Mouse (Mus musculus): Measurements from ENCODE around the gene Cenpt.

Gene Cenpt

GRCm38 (mm10) chr8:105889756-105890465, 36.8 kb upstream of the Cenpt start:
- H3K9me3 ChIP-seq (ENCODE audit: low read length), result no peaks in the 10 kb centered on the region
- TF ChIP-seq NANOG (IDR thresholded peaks at IDR 0.05; ENCODE audit: borderline replicate concordance, low read length), result no peak
- TF ChIP-seq POU5F1 (IDR thresholded peaks at IDR 0.05; ENCODE audit: borderline replicate concordance, low read length), result no peak
- TF ChIP-seq CTCF (conservative IDR thresholded peaks at IDR 0.05; ENCODE audit: low read length), result no peak

GRCm38 (mm10) chr8:105880754-105881520, 27.9 kb upstream of the Cenpt start, which contains the start of gene Edc4:
TSS of gene Edc4 (plus strand) at chr8:105880881.
- H3K4me3 ChIP-seq (replicated peaks; ENCODE audit: low read length), result peak within 1 kb of the TSS; percentile 100
- TF ChIP-seq NANOG (IDR thresholded peaks at IDR 0.05; ENCODE audit: borderline replicate concordance, low read length) (no peak), CTCF (conservative IDR thresholded peaks at IDR 0.05; ENCODE audit: low read length) (no peak), POU5F1 (IDR thresholded peaks at IDR 0.05; ENCODE audit: borderline replicate concordance, low read length) (no peak)
- H3K36me3 ChIP-seq (ENCODE audit: insufficient read depth, low read length), result peaks cover 80% of the 10 kb centered on the region
- H3K4me1 ChIP-seq (replicated peaks; ENCODE audit: low read depth, low read length), result peaks cover 56% of the 10 kb centered on the region
- H3K27me3 ChIP-seq (ENCODE audit: insufficient read depth, low read length), result no peaks in the 10 kb centered on the region
- H3K9me3 ChIP-seq (ENCODE audit: low read length), result no peaks in the 10 kb centered on the region

More at GRCm38 (mm10) chr8:105889756-105890465, 36.8 kb upstream of the Cenpt start:
- no peaks in the 10 kb centered on the region for H3K27me3 ChIP-seq (ENCODE audit: insufficient read depth, low read length)
- peaks cover 83% of the 10 kb centered on the region for H3K36me3 ChIP-seq (ENCODE audit: insufficient read depth, low read length)
- H3K4me3 ChIP-seq (replicated peaks; ENCODE audit: low read length), result no peak overlapping the region
- peaks cover 47% of the 10 kb centered on the region for H3K4me1 ChIP-seq (replicated peaks; ENCODE audit: low read depth, low read length)

GRCm38 (mm10) chr8:105874301-105874700, 21.2 kb upstream of the Cenpt start:
- no peak overlapping the region for H3K4me3 ChIP-seq (replicated peaks; ENCODE audit: low read length)
- H3K27me3 ChIP-seq (ENCODE audit: insufficient read depth, low read length), result no peaks in the 10 kb centered on the region
- H3K4me1 ChIP-seq (replicated peaks; ENCODE audit: low read depth, low read length), result peaks cover 89% of the 10 kb centered on the region
- no peaks in the 10 kb centered on the region for H3K9me3 ChIP-seq (ENCODE audit: low read length)
- no peak for TF ChIP-seq POU5F1 (IDR thresholded peaks at IDR 0.05; ENCODE audit: borderline replicate concordance, low read length)
- no peak for TF ChIP-seq NANOG (IDR thresholded peaks at IDR 0.05; ENCODE audit: borderline replicate concordance, low read length)
- TF ChIP-seq CTCF (conservative IDR thresholded peaks at IDR 0.05; ENCODE audit: low read length), result no peak
- H3K36me3 ChIP-seq (ENCODE audit: insufficient read depth, low read length), result peaks cover 95% of the 10 kb centered on the region

- Histone ChIP-seq H3K4me1 (replicated peaks; ENCODE audit: low read depth, low read length) (peaks cover 95% of the 10 kb centered on the region), H3K4me3 (replicated peaks; ENCODE audit: low read length) (0 out of 2 replicates have a peak overlapping the region, but pooled peaks have one; percentile 24), H3K27me3 (ENCODE audit: insufficient read depth, low read length) (no peaks in the 10 kb centered on the region), H3K9me3 (ENCODE audit: low read length) (no peaks in the 10 kb centered on the region), H3K36me3 (ENCODE audit: insufficient read depth, low read length) (peaks cover 96% of the 10 kb centered on the region)
- TF ChIP-seq NANOG (IDR thresholded peaks at IDR 0.05; ENCODE audit: borderline replicate concordance, low read length), result no peak
- peak; percentile 44 for TF ChIP-seq CTCF (conservative IDR thresholded peaks at IDR 0.05; ENCODE audit: low read length)
- no peak for TF ChIP-seq POU5F1 (IDR thresholded peaks at IDR 0.05; ENCODE audit: borderline replicate concordance, low read length)
Observed at GRCm38 (mm10) chr8:105866364-105867029, 13.4 kb upstream of the Cenpt start.

GRCm38 (mm10) chr8:105861951-105862350, 8.9 kb upstream of the Cenpt start:
- TF ChIP-seq POU5F1 (IDR thresholded peaks at IDR 0.05; ENCODE audit: borderline replicate concordance, low read length) (no peak), NANOG (IDR thresholded peaks at IDR 0.05; ENCODE audit: borderline replicate concordance, low read length) (no peak), CTCF (conservative IDR thresholded peaks at IDR 0.05; ENCODE audit: low read length) (no peak)
- Histone ChIP-seq H3K9me3 (ENCODE audit: low read length) (no peaks in the 10 kb centered on the region), H3K4me3 (replicated peaks; ENCODE audit: low read length) (peak overlapping the region; percentile 100), H3K27me3 (ENCODE audit: insufficient read depth, low read length) (no peaks in the 10 kb centered on the region), H3K36me3 (ENCODE audit: insufficient read depth, low read length) (peaks cover 73% of the 10 kb centered on the region), H3K4me1 (replicated peaks; ENCODE audit: low read depth, low read length) (peaks cover 84% of the 10 kb centered on the region)

GRCm38 (mm10) chr8:105860143-105860981, 7.3 kb upstream of the Cenpt start, which contains the start of gene Nutf2:
TSS of gene Nutf2 (plus strand) at chr8:105860580.
- Histone ChIP-seq H3K36me3 (ENCODE audit: insufficient read depth, low read length) (peaks cover 70% of the 10 kb centered on the region), H3K4me1 (replicated peaks; ENCODE audit: low read depth, low read length) (peaks cover 83% of the 10 kb centered on the region), H3K9me3 (ENCODE audit: low read length) (no peaks in the 10 kb centered on the region), H3K4me3 (replicated peaks; ENCODE audit: low read length) (peak within 1 kb of the TSS; percentile 100), H3K27me3 (ENCODE audit: insufficient read depth, low read length) (no peaks in the 10 kb centered on the region; the same call in 1 of the 2 replicates)
- TF ChIP-seq POU5F1 (IDR thresholded peaks at IDR 0.05; ENCODE audit: borderline replicate concordance, low read length), result no peak
- no peak for TF ChIP-seq NANOG (IDR thresholded peaks at IDR 0.05; ENCODE audit: borderline replicate concordance, low read length)
- TF ChIP-seq CTCF (conservative IDR thresholded peaks at IDR 0.05; ENCODE audit: low read length), result no peak

GRCm38 (mm10) chr8:105859314-105859713, 6.2 kb upstream of the Cenpt start:
- Histone ChIP-seq H3K27me3 (ENCODE audit: insufficient read depth, low read length) (no peaks in the 10 kb centered on the region; the same call in 1 of the 2 replicates), H3K9me3 (ENCODE audit: low read length) (no peaks in the 10 kb centered on the region), H3K4me3 (replicated peaks; ENCODE audit: low read length) (peak overlapping the region; percentile 100), H3K4me1 (replicated peaks; ENCODE audit: low read depth, low read length) (peaks cover 75% of the 10 kb centered on the region), H3K36me3 (ENCODE audit: insufficient read depth, low read length) (peaks cover 60% of the 10 kb centered on the region)
- TF ChIP-seq CTCF (conservative IDR thresholded peaks at IDR 0.05; ENCODE audit: low read length) (no peak), NANOG (IDR thresholded peaks at IDR 0.05; ENCODE audit: borderline replicate concordance, low read length) (no peak)

All from E14TG2a.4 (cell line).